Mouse (Mus musculus): ENCODE measurements around the gene Ube4a.

GRCm38 (mm10) chr9:44954432-44954831, 11.0 kb downstream of the Ube4a start:
- TF ChIP-seq CTCF (IDR thresholded peaks at IDR 0.05; ENCODE audit: low read depth) (no peak), EP300 (IDR thresholded peaks at IDR 0.05; ENCODE audit: low read depth) (no peak)

All from liver, embryonic 14.5 days (tissue).